Comparison of ENCODE assay signal across 39 mouse cellular contexts in the genomic region with DNA sequence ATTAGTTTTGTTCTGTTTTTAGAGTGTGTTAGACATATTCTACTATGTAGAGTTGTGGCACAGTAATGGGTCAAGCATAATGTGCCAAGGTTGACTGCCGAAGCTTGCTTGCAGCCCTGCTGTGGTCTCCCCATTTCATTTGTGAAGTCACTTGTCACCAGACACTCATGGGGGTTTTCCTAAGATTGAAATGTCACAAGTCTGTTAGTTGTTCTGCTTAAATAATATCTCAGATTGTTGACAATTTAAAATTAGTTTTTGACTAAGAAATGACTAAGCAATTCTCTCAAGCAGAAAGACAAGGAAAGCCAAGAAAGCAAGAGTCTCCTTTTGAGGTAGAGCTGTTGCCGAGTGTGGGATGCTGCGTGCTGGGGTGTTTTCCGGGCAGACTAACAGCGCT. TPM values are rescaled to one million over a fixed set of nuclear protein-coding genes. Genes with fewer than 3 reads are reported as not detected.
"Had no signal": no experiment of that assay in that cellular context is flagged by ENCODE, and none has a peak within 500 bp of the region (broad histone marks: within the 10 kb centered on the region; RNA-seq: fewer than 3 reads in every experiment).

No protein-coding gene starts in this region.

- H3K36me3 ChIP-seq: hindbrain, embryonic 10.5 days; hindbrain, embryonic 12.5 days; intestine, embryonic 15.5 days; limb, embryonic 10.5 days; limb, embryonic 12.5 days had no signal

- H3K9me3 ChIP-seq: hindbrain, embryonic 10.5 days; hindbrain, embryonic 12.5 days; intestine, embryonic 15.5 days; limb, embryonic 10.5 days; limb, embryonic 12.5 days; liver, embryonic 13.5 days; liver, embryonic 15.5 days had no signal

- H3K4me2 ChIP-seq: heart, embryonic 11.5 days; hindbrain, embryonic 12.5 days; hindbrain, embryonic 14.5 days; intestine, embryonic 15.5 days; limb, embryonic 12.5 days; liver, embryonic 11.5 days; liver, embryonic 13.5 days; liver, embryonic 15.5 days had no signal

- H3K4me3 ChIP-seq: gastrocnemius, adult 2 months; heart, adult 2 months; hindbrain, embryonic 10.5 days; hindbrain, embryonic 12.5 days; intestine, embryonic 15.5 days; layer of hippocampus, adult 2 months; left cerebral cortex, adult 2 months; limb, embryonic 10.5 days; limb, embryonic 12.5 days; liver, embryonic 13.5 days; liver, embryonic 15.5 days had no signal

- H3K27ac ChIP-seq: gastrocnemius, adult 2 months; heart, adult 2 months; hindbrain, embryonic 10.5 days; hindbrain, embryonic 12.5 days; hindbrain, embryonic 14.5 days; intestine, embryonic 15.5 days; layer of hippocampus, adult 2 months; left cerebral cortex, adult 2 months; limb, embryonic 10.5 days; limb, embryonic 12.5 days; liver, embryonic 13.5 days; liver, embryonic 15.5 days had no signal

- H3K9ac ChIP-seq: hindbrain, embryonic 12.5 days; hindbrain, embryonic 14.5 days; intestine, embryonic 15.5 days; limb, embryonic 12.5 days; liver, embryonic 13.5 days; liver, embryonic 15.5 days had no signal

- H3K27me3 ChIP-seq: hindbrain, embryonic 12.5 days; intestine, embryonic 15.5 days; limb, embryonic 12.5 days; liver, embryonic 13.5 days; liver, embryonic 15.5 days had no signal

- DNase-seq: gastrocnemius, adult 2 months; gastrocnemius, postnatal 10 days; gastrocnemius, postnatal 25 days; heart, adult 2 months; heart, postnatal 10 days; heart, postnatal 4 days; kidney, adult 18-20 months; kidney, adult 8-10 months; kidney, postnatal 10 days; kidney, postnatal 25 days; kidney, postnatal 4 days; liver; liver, embryonic 13.5 days had no signal

- H3K4me1 ChIP-seq: hindbrain, embryonic 10.5 days; hindbrain, embryonic 12.5 days; intestine, embryonic 15.5 days; limb, embryonic 10.5 days; liver, embryonic 13.5 days; liver, embryonic 15.5 days had no signal

- ATAC-seq: hindbrain, embryonic 16.5 days; inflammation-experienced regulatory T-cells, adult 6 months; intestine, embryonic 15.5 days; intestine, postnatal 0 days had no signal

RNA-seq across cellular contexts. Expression of gene Ackr4, which starts 33.8 kb away (rescaled TPM):
- total RNA-seq: granulocyte monocyte progenitor cell, adult 5-6 weeks had no signal

RNA-seq across cellular contexts. Expression of gene Gm28305, which starts 52.5 kb away (rescaled TPM):
- total RNA-seq: gastrocnemius, adult 2 months; gastrocnemius, postnatal 10 days; gastrocnemius, postnatal 25 days; gastrocnemius, postnatal 4 days; granulocyte monocyte progenitor cell, adult 5-6 weeks; heart, adult 2 months; heart, postnatal 10 days; heart, postnatal 25 days; heart, postnatal 4 days; layer of hippocampus, adult 2 months; layer of hippocampus, postnatal 10 days; layer of hippocampus, postnatal 25 days; left cerebral cortex, adult 2 months; left cerebral cortex, postnatal 14 days; left cerebral cortex, postnatal 36 days had no signal
- polyA plus RNA-seq: heart, adult 2 months; heart, embryonic 11.5 days; heart, embryonic 14.5 days; heart, embryonic 16.5 days; hindbrain, embryonic 10.5 days; hindbrain, embryonic 12.5 days; hindbrain, embryonic 14.5 days; hindbrain, embryonic 16.5 days; inflammation-experienced regulatory T-cells, adult 6 months; intestine, embryonic 15.5 days; intestine, postnatal 0 days; kidney, embryonic 14.5 days; kidney, embryonic 16.5 days; limb, embryonic 10.5 days; limb, embryonic 12.5 days; limb, embryonic 14.5 days; liver, embryonic 11.5 days; liver, embryonic 13.5 days; liver, embryonic 15.5 days had no signal
